ENCODE assay signal across 12 mouse cellular contexts in genomic region chr17:43669145-43669695, GRCm38 (mm10). TPM values are rescaled to one million over a fixed set of nuclear protein-coding genes. Genes with fewer than 3 reads are reported as not detected.
DNase-seq lines count a peak whose midpoint lies in the region; ATAC-seq and TF ChIP-seq lines count a peak whose summit lies in the region.
"Had no signal": no experiment of that assay in that cellular context is flagged by ENCODE, and none has a peak within 500 bp of the region (broad histone marks: within the 10 kb centered on the region; RNA-seq: fewer than 3 reads in every experiment).

No protein-coding gene starts in this region.

- ATAC-seq in lung, postnatal 0 days, result no peak
- no peak; the same call in 1 of the 2 replicates for ATAC-seq in heart, embryonic 14.5 days (ENCODE audit: insufficient number of reproducible peaks, insufficient read depth, low FRiP score, low read depth)

- no peak for TF ChIP-seq CTCF in lung, postnatal 0 days (IDR thresholded peaks at IDR 0.05)

- H3K4me2 ChIP-seq in lung, postnatal 0 days (replicated peaks; ENCODE audit: low read depth, low read length), result peak overlapping the region; percentile 97; the same call in 1 of the 2 replicates
- peak overlapping the region; percentile 92 for H3K4me2 ChIP-seq in heart, embryonic 14.5 days (ENCODE audit: low read length)
- peak overlapping the region; percentile 88 for H3K4me2 ChIP-seq in myocyte (ENCODE audit: low read depth)

- no peak for TF ChIP-seq POLR2A in myocyte (IDR thresholded peaks at IDR 0.05; ENCODE audit: insufficient read length, low read depth)

- H3K36me3 ChIP-seq in lung, postnatal 0 days (ENCODE audit: insufficient read depth, low read length), result no peaks in the 10 kb centered on the region
- H3K36me3 ChIP-seq in heart, embryonic 14.5 days (ENCODE audit: control insufficient read depth, insufficient read depth, low read length), result no peaks in the 10 kb centered on the region
- no peaks in the 10 kb centered on the region for H3K36me3 ChIP-seq in myocyte (ENCODE audit: control insufficient read depth, insufficient read depth)

- H3K9me3 ChIP-seq in lung, postnatal 0 days (ENCODE audit: low read length), result no peaks in the 10 kb centered on the region
- H3K9me3 ChIP-seq in heart, embryonic 14.5 days (ENCODE audit: control insufficient read depth, low read length), result no peaks in the 10 kb centered on the region

- H3K27ac ChIP-seq in lung, postnatal 0 days (ENCODE audit: low read length), result no peak overlapping the region
- peak overlapping the region; percentile 71 to 89 for H3K27ac ChIP-seq in heart, embryonic 14.5 days (replicated peaks in 1 of 2; ENCODE audit: control insufficient read depth in 1 of 2, insufficient read depth in 1 of 2, low read depth in 2 of 2, low read length in 2 of 2)

- no peaks in the 10 kb centered on the region for H3K27me3 ChIP-seq in lung, postnatal 0 days (replicated peaks; ENCODE audit: insufficient read depth, low read length)
- H3K27me3 ChIP-seq in heart, embryonic 14.5 days (ENCODE audit: control insufficient read depth, insufficient read depth, low read length), result no peaks in the 10 kb centered on the region
- H3K27me3 ChIP-seq in myocyte (ENCODE audit: control insufficient read depth, insufficient read depth, insufficient read length), result no peaks in the 10 kb centered on the region

- H3K79me2 ChIP-seq in myocyte (ENCODE audit: control insufficient read depth, insufficient read depth), result no peaks in the 10 kb centered on the region

- 49% methylated on average over 6 of the region's 6 CpGs for whole genome bisulfite sequencing in lung, postnatal 0 days
- 34% methylated on average over 6 of the region's 6 CpGs for WGBS in heart, embryonic 14.5 days

- peak; percentile 82 for DNase-seq in heart, adult 11 months
- no peak for DNase-seq in heart, adult 8-10 months (ENCODE audit: low spot score)
- DNase-seq in lung, postnatal 0 days (ENCODE audit: low spot score), result peak; percentile 48
- DNase-seq in lung, postnatal 4 days, result no peak
- DNase-seq in right cerebral cortex, postnatal 4 days, result no peak
- no peak for DNase-seq in right cerebral cortex, adult 18-20 months
- DNase-seq: cerebellum, postnatal 36 days; gastrocnemius, postnatal 14 days; layer of hippocampus, adult 9-11 months; right cerebral cortex, postnatal 14 days had no signal

- no peak for TF ChIP-seq EP300 in lung, postnatal 0 days (IDR thresholded peaks at IDR 0.05)

- no peak overlapping the region for H3ac ChIP-seq in myocyte (ENCODE audit: control insufficient read depth, insufficient read length)

- H3K9ac ChIP-seq in lung, postnatal 0 days (replicated peaks; ENCODE audit: low read depth), result no peak overlapping the region
- peak overlapping the region; percentile 62 for H3K9ac ChIP-seq in heart, embryonic 14.5 days (ENCODE audit: low read length)

- H3K4me1 ChIP-seq in lung, postnatal 0 days (ENCODE audit: insufficient read depth, low read depth, low read length), result peaks cover 14% of the 10 kb centered on the region; the same call in 1 of the 2 replicates
- peaks cover 7 to 20% of the 10 kb centered on the region in 2 experiments for H3K4me1 ChIP-seq in heart, embryonic 14.5 days (ENCODE audit: control insufficient read depth in 2 of 2, insufficient read depth in 2 of 2, low read length in 2 of 2)

- no peak overlapping the region for H3K4me3 ChIP-seq in lung, postnatal 0 days (ENCODE audit: low read depth, low read length)
- H3K4me3 ChIP-seq in heart, embryonic 14.5 days (ENCODE audit: control insufficient read depth in 1 of 2, insufficient read depth in 1 of 2, low read depth in 1 of 2, low read length in 2 of 2), result peak overlapping the region; percentile 6 to 88; a peak in 3 of 4 replicates
- peak overlapping the region; percentile 55 for H3K4me3 ChIP-seq in myocyte

TF ChIP-seq in myocyte, 11 proteins besides CTCF, POLR2A, EP300 and RAD21:
- TF ChIP-seq MAX (IDR thresholded peaks at IDR 0.05; ENCODE audit: low read depth) (no peak), TCF12 (IDR thresholded peaks at IDR 0.05; ENCODE audit: insufficient read depth, poor library complexity, severe bottlenecking) (no peak), TCF3 (IDR thresholded peaks at IDR 0.05; ENCODE audit: insufficient read length, low read depth) (no peak), SRF (IDR thresholded peaks at IDR 0.05; ENCODE audit: control insufficient read depth, insufficient read length, low read depth) (no peak), MYOD1 (IDR thresholded peaks at IDR 0.05; ENCODE audit: control insufficient read depth in 1 of 3, insufficient read length in 2 of 3, low read depth in 2 of 3) (no peak), MYOG (IDR thresholded peaks at IDR 0.05; ENCODE audit: control insufficient read depth in 1 of 3, insufficient read depth in 1 of 3, insufficient read length in 2 of 3, low read depth in 2 of 3) (no peak), E2F4 (IDR thresholded peaks at IDR 0.05; ENCODE audit: insufficient read depth) (no peak), POLR2AphosphoS2 (IDR thresholded peaks at IDR 0.05; ENCODE audit: insufficient read length, low read depth) (no peak), USF1 (IDR thresholded peaks at IDR 0.05; ENCODE audit: low read depth) (no peak), CEBPB (IDR thresholded peaks at IDR 0.05; ENCODE audit: insufficient read depth, poor library complexity, severe bottlenecking) (no peak), REST (IDR thresholded peaks at IDR 0.05; ENCODE audit: insufficient read depth, insufficient read length) (no peak)
TF ChIP-seq in myocyte: peak in this region for 0.

RNA-seq across cellular contexts. Expression of gene Cyp39a1, which starts 2.0 kb away (rescaled TPM):
- 1 to 10 TPM; 4.3 to 6.4 (median 5.3) TPM for total RNA-seq in heart, adult 8-10 months (2022)
- polyA plus RNA-seq in lung, postnatal 0 days (2015; fragmentation: Nextera tagmentation; extraction: Ambion mirVana), result 26.1 and 31.1 TPM in 2 replicates
- polyA plus RNA-seq in heart, embryonic 14.5 days (2014; fragmentation: Nextera tagmentation; extraction: Ambion mirVana), result 48.7 and 51.5 TPM in 2 replicates
- polyA plus RNA-seq in myocyte (2012; fragmentation: generic; extraction: Trizol), result 1.7 TPM

RNA-seq across cellular contexts. Expression of gene Slc25a27, which starts 2.2 kb away (rescaled TPM):
- 1 to 10 TPM; 1.3 to 4.1 (median 3.5) TPM for total RNA-seq in heart, adult 8-10 months (2022)
- polyA plus RNA-seq in lung, postnatal 0 days (2015; fragmentation: Nextera tagmentation; extraction: Ambion mirVana), result 12.0 and 15.3 TPM in 2 replicates
- 14.2 and 15.7 TPM in 2 replicates for polyA plus RNA-seq in heart, embryonic 14.5 days (2014; fragmentation: Nextera tagmentation; extraction: Ambion mirVana)
- polyA plus RNA-seq in myocyte (2012; fragmentation: generic; extraction: Trizol), result 1.1 TPM

RNA-seq across cellular contexts. Expression of gene Tdrd6, which starts 39.1 kb away (rescaled TPM):
- total RNA-seq in heart, adult 8-10 months (2022), result under 1 TPM in 1 of 4 experiments, not detected in 3; 0.03 TPM
- polyA plus RNA-seq in lung, postnatal 0 days (2015; fragmentation: Nextera tagmentation; extraction: Ambion mirVana), result 0.01 TPM in 1 of 2 replicates, not detected in the other
- 0.04 TPM in 1 of 2 replicates, not detected in the other for polyA plus RNA-seq in heart, embryonic 14.5 days (2014; fragmentation: Nextera tagmentation; extraction: Ambion mirVana)
- polyA plus RNA-seq in myocyte (2012; fragmentation: generic; extraction: Trizol), result 0.08 TPM

Comparison
In these comparisons a context has a peak if more than half of its experiments do, and no peak if none do; other contexts are left out.
1. DNase-seq: peak in heart, adult 11 months (single experiment) and lung, postnatal 0 days (single experiment); none in heart, adult 8-10 months (single experiment), lung, postnatal 4 days (0 of 2), right cerebral cortex, postnatal 4 days (single experiment) and right cerebral cortex, adult 18-20 months (single experiment).
2. RNA of gene Cyp39a1, which starts 2.0 kb away (polyA plus RNA-seq): 48.7 to 51.5 TPM in heart, embryonic 14.5 days and 26.1 to 31.1 TPM in lung, postnatal 0 days; 1.7 TPM in myocyte (single experiment); every median in the first group is over 10 times any median in the second.
3. Peak in every context shown above with its lines, with median percentiles within 50 percentile points of each other: H3K4me2 ChIP-seq.